Mouse (Mus musculus) CH12.LX (cell line): ENCODE measurements around the gene Nbas. TPM values are rescaled to one million over a fixed set of nuclear protein-coding genes. Genes with fewer than 3 reads are reported as not detected.

ENCODE experiments used
- DNase-seq: peaks from one replicate; pipeline ENCODE4 v3.0.0-alpha.2; 2013; ENCODE audit errors: extremely low read depth
- H3K27ac ChIP-seq: 2 replicates; pipeline ENCODE4 v1.5.1; 2012; ENCODE audit warnings: low read depth, mild to moderate bottlenecking, control low read depth, moderate library complexity; ENCODE audit not compliant: insufficient read depth
- H3K27me3 ChIP-seq: replicated peaks from 2 replicates; pipeline ENCODE3; 2012; ENCODE audit warnings: inconsistent platforms
- H3K36me3 ChIP-seq, 2 experiments: replicated peaks in 1 of 2; 2 replicates each; pipeline versions ENCODE3 to v1.6.1; 2012; ENCODE audit warnings: inconsistent platforms in 1 of 2, low read length in 1 of 2, mild to moderate bottlenecking in 1 of 2, mixed read lengths in 1 of 2, moderate library complexity in 1 of 2; ENCODE audit not compliant: control insufficient read depth in 1 of 2, insufficient read depth in 1 of 2
- H3K4me1 ChIP-seq, 2 experiments: 2 replicates each; pipeline ENCODE4 v1.6.1; 2012; ENCODE audit warnings: inconsistent platforms in 1 of 2, moderate library complexity in 1 of 2; ENCODE audit not compliant: insufficient read depth in 2 of 2, control insufficient read depth in 1 of 2
- H3K4me2 ChIP-seq: 2 replicates; pipeline ENCODE4 v1.6.1; 2012; ENCODE audit warnings: low read depth, mild to moderate bottlenecking, control low read depth; ENCODE audit not compliant: poor library complexity, insufficient read depth, severe bottlenecking
- H3K4me3 ChIP-seq, 3 experiments: fragments of 150-350 bp in 1 of 3; sonication (generic) in 1 of 3; replicated peaks in 1 of 3; 2 replicates each; pipeline versions ENCODE3 to v1.5.1; 2011 to 2012; ENCODE audit warnings: low read depth in 2 of 3, low read length in 2 of 3, mild to moderate bottlenecking in 2 of 3, moderate library complexity in 2 of 3, control low read depth in 1 of 3, improper control_type of control experiment in 1 of 3, inconsistent platforms in 1 of 3, mixed read lengths in 1 of 3; ENCODE audit not compliant: poor library complexity in 1 of 3
- H3K79me2 ChIP-seq: replicated peaks from 2 replicates; pipeline ENCODE4 v1.6.1; 2012; ENCODE audit warnings: mild to moderate bottlenecking, moderate library complexity; ENCODE audit not compliant: control insufficient read depth, poor library complexity, insufficient read depth, severe bottlenecking; ENCODE audit errors: extremely low read depth
- H3K9ac ChIP-seq: 2 replicates; pipeline ENCODE4 v1.6.1; 2012; ENCODE audit warnings: low read depth, mild to moderate bottlenecking, control low read depth, moderate library complexity; ENCODE audit not compliant: insufficient read depth
- H3K9me3 ChIP-seq: replicated peaks from 2 replicates; pipeline ENCODE3; 2012; ENCODE audit warnings: low read length, inconsistent platforms, mixed read lengths
- BHLHE40 ChIP-seq: IDR thresholded peaks from 2 replicates; pipeline ENCODE4 v1.6.1; 2011; ENCODE audit warnings: mild to moderate bottlenecking, low read depth, low read length, improper control_type of control experiment
- CHD1 ChIP-seq: IDR thresholded peaks from 2 replicates; pipeline ENCODE4 v1.6.1; 2012; ENCODE audit warnings: low read depth, low read length, improper control_type of control experiment, inconsistent platforms
- CHD2 ChIP-seq: IDR thresholded peaks from 2 replicates; pipeline ENCODE4 v1.6.1; 2011; ENCODE audit warnings: low read length, improper control_type of control experiment
- CTCF ChIP-seq, 2 experiments: IDR thresholded peaks in 1 of 2; conservative IDR thresholded peaks in 1 of 2; 2 replicates each; pipeline ENCODE4 v1.5.1; 2011 to 2012; ENCODE audit warnings: low read depth in 2 of 2, low read length in 2 of 2, improper control_type of control experiment in 1 of 2, inconsistent platforms in 1 of 2, mild to moderate bottlenecking in 1 of 2, moderate library complexity in 1 of 2
- E2F4 ChIP-seq: IDR thresholded peaks from 2 replicates; pipeline ENCODE4 v1.6.1; 2011; ENCODE audit warnings: low read depth, low read length, improper control_type of control experiment; ENCODE audit not compliant: insufficient replicate concordance
- ELF1 ChIP-seq: IDR thresholded peaks from 2 replicates; pipeline ENCODE4 v1.6.1; 2014; ENCODE audit warnings: low read depth, mild to moderate bottlenecking, inconsistent platforms, low read length, improper control_type of control experiment
- EP300 ChIP-seq: IDR thresholded peaks from 2 replicates; pipeline ENCODE4 v1.6.1; 2011; ENCODE audit warnings: low read length, improper control_type of control experiment
- ETS1 ChIP-seq: conservative IDR thresholded peaks from 2 replicates; pipeline ENCODE4 v1.6.1; 2012; ENCODE audit warnings: low read depth, mild to moderate bottlenecking, inconsistent platforms, low read length, improper control_type of control experiment, moderate library complexity
- GABPA ChIP-seq: IDR thresholded peaks from 2 replicates; pipeline ENCODE4 v1.6.1; 2012; ENCODE audit warnings: low read depth, low read length, improper control_type of control experiment, inconsistent platforms; ENCODE audit not compliant: insufficient replicate concordance
- HCFC1 ChIP-seq: IDR thresholded peaks from 2 replicates; pipeline ENCODE4 v1.6.1; 2012; ENCODE audit warnings: low read depth, mild to moderate bottlenecking, inconsistent platforms, low read length, improper control_type of control experiment
- IRF4 ChIP-seq: IDR thresholded peaks from 2 replicates; pipeline ENCODE4 v1.6.1; 2014; ENCODE audit warnings: low read depth, mild to moderate bottlenecking, inconsistent platforms, low read length, improper control_type of control experiment
- JUN ChIP-seq: IDR thresholded peaks from 2 replicates; pipeline ENCODE4 v1.6.1; 2011; ENCODE audit warnings: low read depth, mild to moderate bottlenecking, low read length, improper control_type of control experiment, moderate library complexity; ENCODE audit not compliant: insufficient read depth
- JUND ChIP-seq: conservative IDR thresholded peaks from 2 replicates; pipeline ENCODE4 v1.6.1; 2011; ENCODE audit warnings: low read depth, low read length, improper control_type of control experiment
- KAT2A ChIP-seq: IDR thresholded peaks from 2 replicates; pipeline ENCODE4 v1.6.1; 2012; ENCODE audit warnings: low read length, improper control_type of control experiment, inconsistent platforms; ENCODE audit not compliant: insufficient replicate concordance
- MAFK ChIP-seq: IDR thresholded peaks from 2 replicates; pipeline ENCODE4 v1.6.1; 2011; ENCODE audit warnings: low read length, improper control_type of control experiment; ENCODE audit not compliant: insufficient replicate concordance
- MAX ChIP-seq: IDR thresholded peaks from 2 replicates; pipeline ENCODE4 v1.6.1; 2011; ENCODE audit warnings: low read length, improper control_type of control experiment
- MAZ ChIP-seq: IDR thresholded peaks from 2 replicates; pipeline ENCODE4 v1.6.1; 2012; ENCODE audit warnings: low read depth, mild to moderate bottlenecking, inconsistent platforms, low read length, improper control_type of control experiment, moderate library complexity
- MEF2A ChIP-seq: IDR thresholded peaks from 2 replicates; pipeline ENCODE4 v1.6.1; 2014; ENCODE audit warnings: low read depth, mild to moderate bottlenecking, inconsistent platforms, low read length, improper control_type of control experiment, borderline replicate concordance
- MXI1 ChIP-seq: IDR thresholded peaks from 2 replicates; pipeline ENCODE4 v1.6.1; 2011; ENCODE audit warnings: mild to moderate bottlenecking, low read depth, low read length, improper control_type of control experiment
- MYC ChIP-seq: IDR thresholded peaks from 2 replicates; pipeline ENCODE4 v1.6.1; 2011; ENCODE audit warnings: low read depth, mild to moderate bottlenecking, improper control_type of control experiment, low read length
- NELFE ChIP-seq: IDR thresholded peaks from 2 replicates; pipeline ENCODE4 v1.6.1; 2011; ENCODE audit warnings: low read depth, low read length, improper control_type of control experiment
- NRF1 ChIP-seq: IDR thresholded peaks from 2 replicates; pipeline ENCODE4 v1.6.1; 2014; ENCODE audit warnings: low read depth, mild to moderate bottlenecking, inconsistent platforms, low read length, improper control_type of control experiment, moderate library complexity
- PAX5 ChIP-seq: IDR thresholded peaks from 2 replicates; pipeline ENCODE4 v1.6.1; 2012; ENCODE audit warnings: low read length, inconsistent platforms, mixed read lengths
- POLR2A ChIP-seq: IDR thresholded peaks from 2 replicates; pipeline ENCODE4 v1.6.1; 2011; ENCODE audit warnings: low read depth, mild to moderate bottlenecking, improper control_type of control experiment, low read length
- POLR2AphosphoS2 ChIP-seq: IDR thresholded peaks from 2 replicates; pipeline ENCODE4 v1.6.1; 2011; ENCODE audit warnings: low read depth, low read length, improper control_type of control experiment
- RAD21 ChIP-seq: IDR thresholded peaks from 2 replicates; pipeline ENCODE4 v1.6.1; 2011; ENCODE audit warnings: low read depth, mild to moderate bottlenecking, low read length, improper control_type of control experiment, moderate library complexity
- RCOR1 ChIP-seq: conservative IDR thresholded peaks from 2 replicates; pipeline ENCODE4 v1.6.1; 2012; ENCODE audit warnings: low read depth, mild to moderate bottlenecking, inconsistent platforms, low read length, improper control_type of control experiment
- SIN3A ChIP-seq: IDR thresholded peaks from 2 replicates; pipeline ENCODE4 v1.6.1; 2012; ENCODE audit warnings: low read length, improper control_type of control experiment, inconsistent platforms
- SMC3 ChIP-seq: IDR thresholded peaks from 2 replicates; pipeline ENCODE4 v1.6.1; 2011; ENCODE audit warnings: low read depth, low read length, improper control_type of control experiment
- TBP ChIP-seq: conservative IDR thresholded peaks from 2 replicates; pipeline ENCODE4 v1.6.1; 2011; ENCODE audit warnings: low read depth, low read length, improper control_type of control experiment
- TCF12 ChIP-seq: IDR thresholded peaks from 2 replicates; pipeline ENCODE4 v1.6.1; 2014; ENCODE audit warnings: low read depth, mild to moderate bottlenecking, inconsistent platforms, low read length, improper control_type of control experiment
- UBTF ChIP-seq: IDR thresholded peaks from 2 replicates; pipeline ENCODE4 v1.6.1; 2012; ENCODE audit warnings: low read depth, mild to moderate bottlenecking, inconsistent platforms, low read length, improper control_type of control experiment, moderate library complexity
- USF1 ChIP-seq: IDR thresholded peaks from 2 replicates; pipeline ENCODE4 v1.6.1; 2014; ENCODE audit warnings: low read depth, mild to moderate bottlenecking, inconsistent platforms, low read length, improper control_type of control experiment
- USF2 ChIP-seq: conservative IDR thresholded peaks from 2 replicates; pipeline ENCODE4 v1.6.1; 2011; ENCODE audit warnings: low read depth, low read length, improper control_type of control experiment
- ZC3H11A ChIP-seq: IDR thresholded peaks from 2 replicates; pipeline ENCODE4 v1.6.1; 2012; ENCODE audit warnings: low read depth, mild to moderate bottlenecking, inconsistent platforms, low read length, improper control_type of control experiment
- ZNF384 ChIP-seq: IDR thresholded peaks from 2 replicates; pipeline ENCODE4 v1.6.1; 2012; ENCODE audit warnings: low read depth, low read length, improper control_type of control experiment, inconsistent platforms
- dilution Hi-C: fragments of 300-500 bp; cut with MboI; formaldehyde crosslinking; loops from 2 replicates; pipeline ENCODE4 v1.14.3; 2020; ENCODE audit warnings: low sequenced_read_pairs; ENCODE audit not compliant: extremely low pct_unique_long_range_greater_than_20kb, extremely low pct_ligation_motif_present
- in situ Hi-C: fragments of 300-500 bp; cut with MboI; formaldehyde crosslinking; loops from 3 replicates; pipeline ENCODE4 v1.14.3; 2019; ENCODE audit warnings: low sequenced_read_pairs, low pct_ligation_motif_present, low pct_unique_long_range_greater_than_20kb, mixed read lengths
- polyA plus RNA-seq: library from polyadenylated mRNA; unstranded; fragments of >175 nt; gene quantifications from 2 replicates; pipeline ENCODE4 v1.2.1, GENCODE M21; 2012; ENCODE audit warnings: low read depth; ENCODE audit not compliant: insufficient read length
- total RNA-seq, 2 experiments: library from RNA; depleted of rRNA; stranded (reverse); fragments of 300-350 nt in 1 of 2; fragments of >200 nt in 1 of 2; gene quantifications; 2 replicates each; pipeline ENCODE4 v1.2.3; 2012 to 2014

The Nbas gene
- total and polyA plus RNA-seq, 3 experiments: 16.9 to 51.6 (median 22.1) TPM

DNA sequence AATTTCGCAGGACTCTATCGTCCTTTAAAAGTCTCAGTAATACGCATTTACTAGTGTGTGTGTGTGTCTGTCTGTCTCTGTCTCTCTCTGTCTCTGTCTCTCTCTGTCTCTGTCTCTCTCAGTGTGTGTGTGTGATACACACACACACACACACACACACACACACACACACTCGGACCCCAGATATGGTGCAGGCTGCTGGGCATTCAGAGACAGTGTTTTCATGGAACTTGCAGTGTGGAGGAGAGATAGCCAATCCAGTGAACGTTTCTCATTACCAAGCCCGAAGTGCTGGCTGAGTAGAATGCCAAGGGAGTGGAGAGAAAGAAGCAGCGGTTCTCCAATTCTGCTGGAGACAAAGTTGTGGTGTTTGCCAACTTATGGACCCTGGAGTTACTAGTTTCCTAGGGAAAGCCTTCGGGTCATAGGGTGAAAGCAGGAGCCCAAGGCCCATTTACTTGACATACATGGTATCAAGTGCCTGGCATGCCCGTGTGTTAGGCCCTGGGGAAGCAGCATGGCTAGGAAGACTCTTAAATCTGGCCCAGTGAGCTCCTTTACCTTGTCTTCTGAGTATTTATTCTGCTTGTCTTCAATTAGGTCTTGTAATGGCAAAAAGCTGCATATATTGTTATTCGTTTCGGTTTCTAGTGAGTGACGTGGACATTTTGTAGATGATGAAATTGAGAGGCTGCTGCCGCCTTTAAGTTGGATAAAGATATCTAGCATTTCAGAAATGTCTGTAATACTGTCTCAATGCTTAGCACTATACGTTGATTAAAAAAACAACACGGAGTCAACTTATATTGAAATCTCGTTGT lies 847 bp downstream of the Nbas start:
- Histone ChIP-seq H3K79me2 (peaks cover 21% of the 10 kb centered on the region), H3K27ac (peak overlapping the region; percentile 76), H3K36me3 (peaks cover 15 to 23% of the 10 kb centered on the region in 2 experiments), H3K27me3 (no peaks in the 10 kb centered on the region), H3K4me2 (peak overlapping the region; percentile 67), H3K9ac (peak overlapping the region; percentile 98), H3K9me3 (no peaks in the 10 kb centered on the region)
- DNase-seq: peak; percentile 29
- dilution Hi-C loops (no loop called here), in situ Hi-C loops (no loop called here)
- TF ChIP-seq MAFK (no peak), CHD1 (no peak; the same call in 1 of the 2 replicates), BHLHE40 (no peak), TBP (no peak), POLR2AphosphoS2 (no peak), IRF4 (peak; percentile 15; the same call in 1 of the 2 replicates), MEF2A (no peak), POLR2A (0 out of 2 replicates have a peak, but pooled peaks have one; percentile 15), E2F4 (no peak), ELF1 (no peak), ZC3H11A (no peak), KAT2A (no peak), USF1 (no peak), RCOR1 (no peak), USF2 (no peak), NRF1 (no peak), JUN (no peak), EP300 (no peak), HCFC1 (no peak), CHD2 (no peak), CTCF (conservative IDR thresholded peaks at IDR 0.05 in 1 of 2, IDR thresholded peaks at IDR 0.05 in 1 of 2; ENCODE audit: low read depth in 2 of 2, low read length in 2 of 2) (no peak), GABPA (no peak), MAZ (no peak), SIN3A (no peak), UBTF (no peak), NELFE (no peak; the same call in 1 of the 2 replicates), ETS1 (0 out of 2 replicates have a peak, but pooled peaks have one; percentile 24), MAX (no peak), MXI1 (no peak), SMC3 (no peak), ZNF384 (no peak), RAD21 (no peak), JUND (no peak), PAX5 (no peak), MYC (peak; percentile 28; the same call in 1 of the 2 replicates), TCF12 (no peak)
- TF ChIP-seq, all 38 proteins: peak for 4
- Histone ChIP-seq H3K4me3 (peak overlapping the region; percentile 83 to 99 (median 85)), H3K4me1 (peaks cover 2 to 14% of the 10 kb centered on the region in 2 experiments; a peak in 2 of 4 replicates)
